Mouse (Mus musculus) kidney, postnatal 0 days (tissue): ENCODE results near the gene Slc26a9. TPM values are rescaled to one million over a fixed set of nuclear protein-coding genes. Genes with fewer than 3 reads are reported as not detected.

Experiments used
- ATAC-seq: fragments of 200-750 bp; cut with Nextera tagmentation; replicated peaks from 2 replicates; pipeline ENCODE4 v1.8.0; 2017; ENCODE audit warnings: low read depth, moderate number of reproducible peaks, moderate TSS enrichment, moderate library complexity; ENCODE audit not compliant: low FRiP score
- DNase-seq: peaks from one replicate; pipeline ENCODE4 v3.0.0-alpha.2; 2016; ENCODE audit warnings: low spot score
- H3K27ac ChIP-seq: fragments of 300-500 bp; sonication (generic); 2 replicates; pipeline ENCODE4 v1.5.1; 2014; ENCODE audit warnings: mild to moderate bottlenecking
- H3K27me3 ChIP-seq: fragments of 300-500 bp; sonication (generic); 2 replicates; pipeline ENCODE4 v1.6.1; 2014; ENCODE audit warnings: low read length, mixed read lengths; ENCODE audit not compliant: insufficient read depth
- H3K36me3 ChIP-seq: fragments of 300-500 bp; sonication (generic); 2 replicates; pipeline ENCODE4 v1.6.1; 2014; ENCODE audit warnings: low read length, mixed read lengths; ENCODE audit not compliant: insufficient read depth
- H3K4me1 ChIP-seq: fragments of 300-500 bp; sonication (generic); replicated peaks from 2 replicates; pipeline ENCODE4 v1.6.1; 2014; ENCODE audit warnings: antibody characterized with exemption, low read length, mixed read lengths; ENCODE audit not compliant: insufficient read depth
- H3K4me2 ChIP-seq: fragments of 300-500 bp; sonication (generic); 2 replicates; pipeline ENCODE4 v1.6.1; 2014; ENCODE audit warnings: mild to moderate bottlenecking, low read length, moderate library complexity, mixed read lengths
- H3K4me3 ChIP-seq: fragments of 300-500 bp; sonication (generic); replicated peaks from 2 replicates; pipeline ENCODE4 v1.5.1; 2014; ENCODE audit warnings: low read depth, low read length
- H3K9ac ChIP-seq: fragments of 300-500 bp; sonication (generic); 2 replicates; pipeline ENCODE4 v1.6.1; 2014; ENCODE audit warnings: low read depth, low read length
- H3K9me3 ChIP-seq: fragments of 300-500 bp; sonication (generic); replicated peaks from 2 replicates; pipeline ENCODE4 v1.6.1; 2016; ENCODE audit warnings: low read length, inconsistent platforms, mixed read lengths
- CTCF ChIP-seq: IDR thresholded peaks from 2 replicates; pipeline ENCODE4 v1.5.1; 2016; ENCODE audit warnings: antibody characterized with exemption, low read depth, mild to moderate bottlenecking, moderate library complexity
- WGBS: fragments of 180-500 bp; shearing (Covaris S2); extraction: QIAGEN DNeasy Blood & Tissue Kit; methylation state at CpG from one replicate; pipeline ENCODE4 v1.1.7; 2014; 5-methylcytosine and 5-hydroxymethylcytosine counted together
- polyA plus RNA-seq: library from polyadenylated mRNA; unstranded; fragments of >200 nt; fragmentation: Nextera tagmentation; extraction: Ambion mirVana; gene quantifications from 2 replicates; pipeline ENCODE4 v1.2.1, GENCODE M21; 2015

The Slc26a9 gene
- polyA plus RNA-seq, 1 experiment from 2014 or later, result 0.20 TPM

DNA sequence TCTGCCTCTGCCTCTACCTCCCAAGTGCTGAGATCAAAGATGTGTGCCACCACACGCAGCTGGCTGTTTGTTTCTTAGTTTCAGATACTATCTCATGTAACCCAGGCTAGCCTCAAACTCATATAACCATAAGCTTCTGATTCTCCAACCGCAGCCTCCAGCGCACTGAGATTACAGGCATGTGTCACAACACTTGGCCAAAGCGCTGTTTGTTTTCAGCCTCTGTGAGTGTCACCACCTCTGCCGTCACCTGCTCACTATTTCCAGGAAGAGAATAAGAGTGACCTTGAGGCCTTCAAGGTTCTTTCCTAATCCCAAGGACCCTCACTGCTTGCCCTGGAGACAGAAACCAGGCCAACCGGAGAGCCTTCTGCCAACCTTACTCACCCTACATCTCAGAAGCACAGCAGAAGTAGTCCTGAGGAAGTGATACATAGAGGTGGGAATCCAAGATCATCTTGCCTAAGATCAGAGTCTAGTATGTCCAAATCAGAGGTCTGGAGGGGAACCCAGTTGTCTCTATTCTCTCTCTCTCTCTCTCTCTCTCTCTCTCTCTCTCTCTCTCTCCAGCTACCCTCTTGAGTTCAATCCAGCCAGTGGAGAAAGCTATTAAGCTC, 9.1 kb upstream of the Slc26a9 start:
- TF ChIP-seq CTCF, result no peak
- Histone ChIP-seq H3K4me1 (peaks cover 10% of the 10 kb centered on the region; the same call in 1 of the 2 replicates), H3K9ac (no peak overlapping the region), H3K4me2 (no peak overlapping the region), H3K9me3 (no peaks in the 10 kb centered on the region), H3K27ac (no peak overlapping the region), H3K36me3 (no peaks in the 10 kb centered on the region), H3K27me3 (no peaks in the 10 kb centered on the region), H3K4me3 (no peak overlapping the region)
- ATAC-seq, result no peak
- WGBS, result 91% methylated on average over 6 of the region's 6 CpGs
- DNase-seq, result no peak

DNA sequence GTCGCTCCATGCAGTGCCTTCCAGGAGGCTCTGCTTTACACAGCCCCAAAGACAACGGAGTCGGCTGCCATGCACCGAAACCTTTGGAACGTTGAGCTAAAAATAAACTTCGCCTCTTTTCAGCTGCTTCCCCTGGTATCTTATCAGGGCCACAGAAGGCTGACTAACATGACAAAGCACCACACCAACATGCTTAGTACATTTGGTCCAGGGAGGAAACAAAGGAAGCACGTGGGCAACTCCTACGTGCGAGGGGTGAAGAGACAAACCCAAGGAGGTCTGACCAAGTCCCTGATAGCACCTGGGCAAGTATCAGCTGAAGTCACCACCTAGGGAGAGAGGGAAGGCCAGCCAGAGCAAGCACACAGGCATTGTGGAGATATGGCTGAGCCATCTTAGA, 7.3 kb upstream of the Slc26a9 start:
- H3K9ac ChIP-seq, result no peak overlapping the region
- H3K27ac ChIP-seq, result no peak overlapping the region
- no peaks in the 10 kb centered on the region for H3K9me3 ChIP-seq
- WGBS, result 85% methylated on average over 9 of the region's 9 CpGs
- H3K4me2 ChIP-seq, result no peak overlapping the region
- no peaks in the 10 kb centered on the region for H3K36me3 ChIP-seq
- H3K4me3 ChIP-seq, result no peak overlapping the region
- no peaks in the 10 kb centered on the region for H3K27me3 ChIP-seq
- DNase-seq (no peak), ATAC-seq (no peak)
- peaks cover 3% of the 10 kb centered on the region; the same call in 1 of the 2 replicates for H3K4me1 ChIP-seq
- no peak for TF ChIP-seq CTCF

DNA sequence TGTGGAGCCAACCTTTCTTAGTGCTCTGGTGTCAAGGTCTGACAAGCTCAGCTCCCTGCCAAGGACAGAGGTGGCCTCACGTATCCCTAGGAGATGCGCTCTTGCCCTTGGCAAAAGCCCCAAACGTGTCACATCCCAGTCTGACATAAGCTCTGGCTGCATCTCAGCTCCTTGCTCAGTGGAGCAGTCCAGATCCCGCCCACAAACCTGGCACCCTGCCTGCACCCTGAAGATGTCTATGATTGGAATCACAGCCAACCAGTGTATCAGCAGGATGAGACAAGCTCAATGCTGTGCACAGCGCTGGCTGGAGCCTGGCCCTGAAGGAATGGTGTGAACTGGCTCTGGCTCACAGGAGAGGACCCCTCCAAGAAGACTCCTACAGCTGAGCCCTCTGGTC, 6.6 kb upstream of the Slc26a9 start:
- ATAC-seq (peak; percentile 34), DNase-seq (peak; percentile 29)
- no peak overlapping the region for H3K27ac ChIP-seq
- H3K36me3 ChIP-seq, result no peaks in the 10 kb centered on the region
- H3K27me3 ChIP-seq, result no peaks in the 10 kb centered on the region
- no peak overlapping the region for H3K4me3 ChIP-seq
- H3K4me1 ChIP-seq, result peaks cover 3% of the 10 kb centered on the region; the same call in 1 of the 2 replicates
- H3K9me3 ChIP-seq, result no peaks in the 10 kb centered on the region
- H3K4me2 ChIP-seq, result no peak overlapping the region
- no peak for TF ChIP-seq CTCF
- 50% methylated on average over 5 of the region's 5 CpGs for WGBS
- no peak overlapping the region for H3K9ac ChIP-seq

DNA sequence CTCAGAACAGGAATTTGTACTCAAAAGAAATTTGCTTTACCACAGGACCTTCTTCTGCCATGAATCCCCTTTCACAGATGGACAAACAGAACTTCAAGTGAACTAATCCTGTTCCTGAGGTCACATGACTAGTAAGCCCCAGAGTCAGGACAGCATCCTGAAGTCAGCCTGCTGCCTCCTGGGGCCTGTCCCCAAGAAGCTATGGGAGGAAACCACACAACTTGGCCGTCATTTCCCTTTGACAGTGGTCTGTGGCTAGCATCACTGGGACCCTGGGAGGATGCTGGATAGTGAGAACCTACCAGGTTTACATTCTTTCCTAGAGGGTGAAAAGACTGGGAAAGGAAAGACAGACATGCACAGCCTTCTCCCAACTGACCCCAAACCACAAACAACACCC, 5.1 kb upstream of the Slc26a9 start:
- no peak overlapping the region for H3K4me3 ChIP-seq
- no peaks in the 10 kb centered on the region for H3K4me1 ChIP-seq
- H3K27ac ChIP-seq, result no peak overlapping the region
- DNase-seq (no peak), ATAC-seq (no peak)
- H3K4me2 ChIP-seq, result no peak overlapping the region
- no peaks in the 10 kb centered on the region for H3K27me3 ChIP-seq
- H3K36me3 ChIP-seq, result no peaks in the 10 kb centered on the region
- no peak for TF ChIP-seq CTCF
- 74% methylated on average over 1 of the region's 1 CpGs for WGBS
- no peaks in the 10 kb centered on the region for H3K9me3 ChIP-seq
- H3K9ac ChIP-seq, result no peak overlapping the region

- no peak overlapping the region for H3K4me2 ChIP-seq
- H3K9me3 ChIP-seq, result no peaks in the 10 kb centered on the region
- no peaks in the 10 kb centered on the region for H3K4me1 ChIP-seq
- no peak overlapping the region for H3K4me3 ChIP-seq
- DNase-seq (no peak), ATAC-seq (no peak)
- H3K36me3 ChIP-seq, result no peaks in the 10 kb centered on the region
- TF ChIP-seq CTCF, result no peak
- H3K27me3 ChIP-seq, result no peaks in the 10 kb centered on the region
- no peak overlapping the region for H3K9ac ChIP-seq
- 92% methylated on average over 9 of the region's 9 CpGs for WGBS
- 0 out of 2 replicates have a peak overlapping the region, but pooled peaks have one; percentile 2 for H3K27ac ChIP-seq
These were observed 4.2 kb upstream of the Slc26a9 start for GRCm38 (mm10) chr1:131739481-131740160.

DNA sequence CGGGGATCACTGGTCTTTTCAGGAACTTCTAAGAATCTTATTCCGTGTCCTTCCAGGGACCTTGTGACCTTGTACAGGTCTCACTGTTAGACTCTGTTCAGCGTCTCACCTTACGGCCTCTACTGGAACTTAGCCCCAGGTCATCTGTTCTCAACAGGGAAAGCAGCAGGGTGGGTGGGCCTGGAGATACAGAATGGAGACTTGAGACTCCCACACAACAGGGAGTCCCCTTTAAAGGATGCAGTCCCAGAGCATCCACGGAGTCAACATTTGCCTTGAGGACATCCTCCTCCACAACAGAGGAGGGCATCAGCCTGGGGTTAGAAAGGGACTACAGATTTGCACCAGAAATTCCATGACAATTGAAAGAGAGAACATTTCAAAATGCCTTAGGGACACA, 1.6 kb downstream of the Slc26a9 start:
- WGBS, result 52% methylated on average over 5 of the region's 5 CpGs
- H3K36me3 ChIP-seq, result no peaks in the 10 kb centered on the region
- no peak for ATAC-seq
- H3K4me3 ChIP-seq, result no peak overlapping the region
- no peaks in the 10 kb centered on the region for H3K27me3 ChIP-seq
- H3K4me1 ChIP-seq, result no peaks in the 10 kb centered on the region
- no peak overlapping the region for H3K4me2 ChIP-seq
- TF ChIP-seq CTCF, result no peak
- no peak for DNase-seq
- H3K27ac ChIP-seq, result no peak overlapping the region
- H3K9ac ChIP-seq, result no peak overlapping the region
- H3K9me3 ChIP-seq, result no peaks in the 10 kb centered on the region
